Mouse (Mus musculus): Measurements from ENCODE around the gene Nlrc3.
"Not testable (repeated sequence)": the region's sequence is repeated elsewhere in the genome, so short reads cannot be mapped to it uniquely, and the experiment has no call there.

Nlrc3 gene

GRCm38 (mm10) chr16:3976251-3976671, at the start of gene Nlrc3:
Gene Nlrc3, minus strand, starts transcription at chr16:3976632.
- peak; percentile 66 for DNase-seq (ENCODE audit: low read depth)

DNA sequence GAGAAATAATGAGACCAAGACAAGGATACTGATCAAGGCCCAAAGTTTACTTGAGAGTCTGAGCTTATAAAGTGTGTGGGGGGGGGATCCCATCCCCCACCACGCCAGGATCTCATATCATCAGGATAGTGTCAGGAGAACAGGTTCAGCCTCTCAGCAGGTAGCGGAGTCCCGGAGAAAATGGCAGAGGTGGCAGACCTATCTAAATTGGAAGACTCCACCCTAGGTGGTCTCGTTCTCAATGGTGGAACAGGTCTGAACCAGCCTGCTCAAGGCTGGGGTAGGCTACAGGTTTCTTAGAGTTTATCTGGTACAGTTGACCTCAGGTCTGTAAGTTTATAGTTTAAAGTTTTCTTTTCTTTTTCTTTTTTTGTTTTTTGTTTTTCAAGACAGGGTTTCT, 46.3 kb upstream of the Nlrc3 start:
- no peak for DNase-seq (ENCODE audit: low read depth)

DNA sequence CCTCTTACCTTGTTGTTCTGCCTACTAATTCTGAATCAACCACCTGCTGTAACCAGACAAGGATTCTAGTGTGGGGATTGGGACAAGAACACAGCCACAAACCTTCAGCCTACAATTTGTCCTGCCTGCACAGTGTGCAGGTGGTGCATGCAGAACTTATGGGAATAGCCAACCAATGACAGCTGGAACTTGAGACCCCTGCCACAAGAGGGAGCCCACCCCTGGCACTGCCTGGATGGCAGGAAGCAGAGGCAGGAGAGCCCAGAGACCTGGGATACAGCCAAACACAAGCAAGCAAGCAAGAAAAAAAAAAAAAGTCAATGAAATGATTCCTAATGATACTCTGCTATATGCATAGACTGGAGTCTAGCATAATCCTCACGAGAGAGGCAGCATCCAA, 44.8 kb upstream of the Nlrc3 start:
- DNase-seq (ENCODE audit: low read depth) = no peak

- not testable (repeated sequence) for DNase-seq (ENCODE audit: low read depth)
Observed at GRCm38 (mm10) chr16:4017466-4017865, 41.0 kb upstream of the Nlrc3 start.

GRCm38 (mm10) chr16:4016786-4017185, 40.4 kb upstream of the Nlrc3 start:
- DNase-seq (ENCODE audit: low read depth) = not testable (repeated sequence)

- no peak for DNase-seq (ENCODE audit: low read depth)
Observed at GRCm38 (mm10) chr16:4014040-4014668, 37.7 kb upstream of the Nlrc3 start.

DNA sequence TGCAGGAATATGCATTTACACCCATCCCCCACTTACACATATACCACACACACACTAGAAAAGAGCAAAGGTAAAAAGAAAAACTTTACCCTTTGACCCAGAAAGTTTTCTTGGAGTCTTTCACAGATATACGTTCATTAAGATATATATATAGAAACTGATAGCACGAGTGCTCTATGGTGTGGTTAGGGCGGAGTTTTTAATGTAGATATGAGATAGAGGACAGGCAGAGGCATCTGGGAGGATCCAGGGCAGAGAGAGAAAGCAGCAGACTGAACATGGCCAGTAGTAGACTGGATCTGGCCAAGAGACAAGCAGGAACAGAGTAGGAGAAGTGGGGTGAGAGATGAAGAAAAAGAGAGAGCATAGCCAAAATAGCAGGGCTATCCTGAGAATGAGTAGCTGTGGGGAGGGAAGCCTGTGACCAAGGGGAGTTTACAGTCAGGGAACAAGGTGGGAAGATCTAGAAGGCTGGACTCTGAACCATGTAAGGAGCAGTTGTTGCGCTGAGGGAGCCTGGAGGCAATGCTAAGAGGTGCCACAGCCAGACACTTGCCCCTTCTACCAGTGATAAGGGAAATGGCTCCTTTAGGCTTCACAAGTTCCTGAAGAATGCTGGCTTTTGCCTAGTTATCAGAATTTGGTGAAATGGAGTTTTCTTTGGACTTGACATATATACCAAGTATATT, 36.6 kb upstream of the Nlrc3 start:
- DNase-seq (ENCODE audit: low read depth) = no peak

DNA sequence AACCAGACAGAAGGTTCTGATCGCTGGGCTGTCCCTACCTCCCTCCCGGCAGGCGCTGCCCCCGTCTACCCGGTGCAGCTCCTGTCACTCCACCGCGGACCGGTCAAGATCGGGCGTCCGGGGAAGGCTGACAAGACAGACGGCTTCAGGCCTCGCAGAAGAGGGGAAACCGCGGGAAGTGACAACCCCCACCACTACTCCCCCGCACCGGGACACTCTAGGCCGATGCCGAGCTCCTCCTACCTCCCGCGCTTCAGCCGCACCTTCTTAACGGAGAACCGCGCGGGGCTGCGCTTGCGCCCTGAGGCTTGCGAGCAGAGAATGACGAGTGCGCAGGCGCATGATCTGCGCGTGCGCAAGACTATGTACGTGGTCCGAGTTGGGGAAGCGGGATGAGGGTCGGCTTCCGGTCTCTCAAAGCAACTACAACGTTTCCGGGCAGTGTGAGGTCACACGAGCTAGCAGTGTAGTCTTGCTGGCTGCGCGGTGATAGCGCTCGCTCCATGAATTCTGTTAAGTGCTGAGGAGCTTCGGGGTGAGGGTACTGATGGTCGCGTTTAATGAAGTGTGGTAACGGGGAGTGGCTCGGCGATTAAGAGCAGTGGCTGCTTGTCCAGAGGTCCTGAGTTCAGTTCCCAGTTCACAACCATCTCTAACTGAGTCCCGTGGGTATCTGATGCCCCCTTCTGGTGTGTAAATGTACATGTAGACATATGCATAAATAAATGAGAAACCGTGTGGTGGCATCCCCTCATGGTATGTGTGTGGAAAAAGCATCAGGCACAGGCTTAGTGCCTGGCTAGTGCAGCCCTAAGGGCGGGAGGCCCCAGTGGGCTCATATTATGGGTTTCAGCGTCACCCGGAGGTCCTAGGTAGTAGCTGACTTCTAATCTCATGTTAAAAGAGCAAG, 27.3 kb upstream of the Nlrc3 start, which contains the start of gene Slx4:
Gene Slx4 (minus strand): TSS at position 282 of the 910 bp plus-strand sequence.
- peak; percentile 99 for DNase-seq (ENCODE audit: low read depth)

GRCm38 (mm10) chr16:3988410-3988809, 12.0 kb upstream of the Nlrc3 start:
- peak; percentile 39 for DNase-seq (ENCODE audit: low read depth)

- DNase-seq (ENCODE audit: low read depth) = no peak
Observed at GRCm38 (mm10) chr16:3983146-3983700, 6.8 kb upstream of the Nlrc3 start.

DNA sequence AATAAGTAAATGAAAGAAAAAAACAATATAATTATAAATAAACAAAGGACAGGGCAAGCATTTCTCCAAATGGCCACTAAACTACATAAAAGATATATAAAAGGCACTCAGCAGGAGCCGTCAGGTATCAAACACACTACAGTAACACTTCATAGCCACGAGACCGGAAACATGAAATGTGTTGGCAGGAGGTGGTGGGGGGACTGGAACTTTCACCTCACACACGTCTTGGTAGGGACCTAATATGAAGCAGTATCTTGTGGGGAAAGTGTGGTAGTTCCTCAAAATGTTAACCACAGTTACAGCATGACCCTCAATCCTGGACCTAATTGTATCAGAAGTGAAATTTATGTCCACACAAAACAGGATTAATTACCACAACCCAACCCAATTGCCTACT, 5.7 kb upstream of the Nlrc3 start:
- DNase-seq (ENCODE audit: low read depth) = peak; percentile 42

GRCm38 (mm10) chr16:3976712-3977111, 280 bp upstream of the Nlrc3 start:
- DNase-seq (ENCODE audit: low read depth) = no peak

DNA sequence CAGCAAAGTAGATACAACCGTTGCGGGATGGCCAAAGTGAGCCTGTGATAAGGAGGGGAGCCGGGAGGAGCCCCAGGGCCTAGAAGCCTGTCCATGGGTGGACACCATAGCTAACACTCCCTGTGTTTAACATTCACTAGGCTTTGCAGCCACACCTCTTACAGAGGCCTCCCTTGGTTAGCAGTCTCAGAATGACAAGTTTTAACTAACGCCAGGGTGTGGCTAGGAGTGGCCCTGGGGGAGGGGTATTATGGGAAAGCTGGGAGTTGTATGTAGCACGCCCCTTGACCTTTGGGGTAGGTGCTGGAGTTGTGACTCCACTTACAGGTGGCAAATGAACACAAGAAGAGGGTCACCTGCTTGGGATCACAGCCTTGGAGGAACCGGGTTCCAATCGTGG, 774 bp downstream of the Nlrc3 start:
- DNase-seq (ENCODE audit: low read depth) = no peak

DNA sequence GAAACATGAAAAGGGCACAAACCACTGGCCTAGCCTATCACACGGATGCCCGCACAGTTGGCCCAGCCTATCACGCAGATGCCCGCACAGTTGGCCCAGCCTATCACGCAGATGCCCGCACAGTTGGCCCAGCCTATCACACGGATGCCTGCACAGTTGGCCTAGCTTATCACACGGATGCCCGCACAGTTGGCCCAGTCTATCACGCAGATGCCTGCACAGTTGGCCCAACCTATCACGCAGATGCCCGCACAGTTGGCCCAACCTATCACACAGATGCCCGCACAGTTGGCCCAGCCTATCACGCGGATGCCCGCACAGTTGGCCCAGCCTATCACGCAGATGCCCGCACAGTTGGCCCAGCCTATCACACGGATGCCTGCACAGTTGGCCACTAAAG, 2.0 kb downstream of the Nlrc3 start:
- not testable (repeated sequence) for DNase-seq (ENCODE audit: low read depth)

DNA sequence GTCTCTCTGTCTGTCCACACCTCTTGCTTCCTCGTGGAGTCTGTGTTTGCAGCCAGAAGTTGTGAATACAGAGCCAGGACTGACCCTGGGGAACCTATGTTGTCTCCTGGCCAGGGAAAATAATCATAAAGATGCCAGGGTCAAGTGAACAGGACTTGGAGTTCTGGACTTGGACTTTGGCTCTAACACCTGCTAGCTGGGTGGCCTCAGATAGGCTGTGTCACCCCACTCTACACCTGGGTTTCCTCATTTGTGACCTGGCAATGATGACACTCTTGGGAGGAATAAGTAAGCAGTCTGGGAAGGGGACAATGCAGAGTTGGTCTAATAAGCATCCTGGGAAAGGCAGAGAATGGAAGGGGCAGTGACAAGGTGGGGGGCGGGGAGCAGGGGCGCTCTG, 10.9 kb downstream of the Nlrc3 start:
- DNase-seq (ENCODE audit: low read depth) = no peak

DNA sequence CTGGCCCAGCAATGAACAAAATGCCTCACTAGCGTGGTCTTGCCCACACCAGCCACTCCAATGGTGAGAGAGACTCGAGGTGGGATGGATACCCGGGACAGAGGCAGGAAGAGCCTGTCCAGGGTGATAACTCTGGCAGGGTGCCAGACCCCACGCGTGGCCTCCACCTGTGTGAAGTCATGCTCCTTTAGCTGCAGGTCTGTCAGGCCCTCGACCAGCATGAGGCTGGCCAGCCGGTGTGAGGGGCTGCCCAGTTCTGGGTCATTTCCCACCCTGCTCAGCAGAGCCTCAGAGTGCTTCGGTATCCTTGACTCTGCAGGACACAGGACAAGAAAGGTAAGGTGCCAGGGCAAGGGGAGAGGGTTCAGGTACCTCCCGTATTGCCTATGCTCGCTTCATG, 11.4 kb downstream of the Nlrc3 start:
- no peak for DNase-seq (ENCODE audit: low read depth)

- DNase-seq (ENCODE audit: low read depth) = no peak
Observed at GRCm38 (mm10) chr16:3959261-3959660, 17.2 kb downstream of the Nlrc3 start.

- no peak for DNase-seq (ENCODE audit: low read depth)
Observed at GRCm38 (mm10) chr16:3956369-3956768, 20.1 kb downstream of the Nlrc3 start.

- no peak for DNase-seq (ENCODE audit: low read depth)
Observed at GRCm38 (mm10) chr16:3951141-3951540, 25.3 kb downstream of the Nlrc3 start.

DNA sequence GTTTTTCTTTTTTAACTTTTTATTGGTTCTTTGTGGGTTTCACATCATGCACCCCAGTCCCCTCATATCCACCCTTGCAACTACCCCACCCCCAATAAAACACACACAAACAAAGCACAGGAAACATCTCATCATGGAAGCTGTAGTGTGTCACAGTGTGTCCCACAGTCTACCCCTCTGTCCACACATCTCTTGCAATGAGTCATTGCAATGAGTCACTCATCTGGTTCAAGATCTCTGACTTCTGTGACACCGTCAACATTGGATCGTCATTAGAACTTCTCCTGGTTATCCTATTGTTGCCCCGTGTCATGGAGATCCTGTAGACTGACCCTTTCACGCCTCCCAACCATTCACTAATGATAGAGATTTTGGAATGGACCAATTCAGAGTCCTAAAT, 41.7 kb downstream of the Nlrc3 start:
- DNase-seq (ENCODE audit: low read depth) = no peak

DNA sequence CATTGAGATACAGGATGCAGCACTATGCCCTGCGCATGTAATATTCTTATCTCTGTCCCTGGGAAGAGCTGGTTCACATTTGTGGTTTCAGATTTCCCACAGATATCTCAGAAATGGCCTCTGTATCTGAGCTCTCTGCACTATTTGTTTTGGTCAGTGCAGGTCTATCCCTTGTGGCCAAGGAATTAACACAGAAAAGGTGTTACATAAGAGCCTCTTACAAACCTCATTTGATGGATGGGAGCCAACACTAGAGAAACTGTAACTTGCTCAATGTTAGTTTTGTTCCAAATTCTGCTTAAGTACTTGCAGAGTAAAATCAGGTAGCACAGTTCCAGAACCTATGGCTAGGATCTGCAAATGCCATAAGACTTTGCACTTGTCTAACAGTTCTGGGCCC, 42.3 kb downstream of the Nlrc3 start:
- no peak for DNase-seq (ENCODE audit: low read depth)

DNA sequence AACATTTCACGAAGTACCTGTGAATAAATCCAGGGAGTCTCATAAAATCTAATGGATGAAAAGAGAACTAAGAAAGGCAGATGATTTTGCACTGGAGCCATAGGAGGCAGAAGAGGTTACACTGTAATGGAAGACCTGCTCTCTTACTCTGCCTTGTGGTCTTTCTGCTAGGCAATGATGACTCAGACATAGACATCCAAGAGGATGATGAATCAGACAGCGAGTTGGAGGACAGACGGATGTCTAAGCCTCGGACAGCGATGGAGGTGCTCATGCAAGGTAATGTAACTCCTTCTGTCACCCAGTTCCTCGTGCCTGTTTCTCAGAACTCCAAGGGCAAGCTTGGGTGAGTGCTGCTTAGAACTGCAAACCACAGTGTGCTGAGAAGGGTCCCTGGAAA, 42.9 kb downstream of the Nlrc3 start:
- DNase-seq (ENCODE audit: low read depth) = no peak

All from naive thymus-derived CD4-positive, alpha-beta T cell, adult 2 months (primary cell).